Mouse (Mus musculus) T-helper 17 cell (primary cell): ENCODE measurements around the gene Hist1h1b.

Experiments used
- in situ Hi-C, 2 experiments: fragments of 300-600 bp; cut with MboI, MseI; formaldehyde crosslinking; loops; 1 replicate in 1 of 2; 2 replicates in 1 of 2; pipeline ENCODE4 v1.15.1; 2025; ENCODE audit warnings: high pct_unique_total_duplicates in 2 of 2

Hist1h1b gene

DNA sequence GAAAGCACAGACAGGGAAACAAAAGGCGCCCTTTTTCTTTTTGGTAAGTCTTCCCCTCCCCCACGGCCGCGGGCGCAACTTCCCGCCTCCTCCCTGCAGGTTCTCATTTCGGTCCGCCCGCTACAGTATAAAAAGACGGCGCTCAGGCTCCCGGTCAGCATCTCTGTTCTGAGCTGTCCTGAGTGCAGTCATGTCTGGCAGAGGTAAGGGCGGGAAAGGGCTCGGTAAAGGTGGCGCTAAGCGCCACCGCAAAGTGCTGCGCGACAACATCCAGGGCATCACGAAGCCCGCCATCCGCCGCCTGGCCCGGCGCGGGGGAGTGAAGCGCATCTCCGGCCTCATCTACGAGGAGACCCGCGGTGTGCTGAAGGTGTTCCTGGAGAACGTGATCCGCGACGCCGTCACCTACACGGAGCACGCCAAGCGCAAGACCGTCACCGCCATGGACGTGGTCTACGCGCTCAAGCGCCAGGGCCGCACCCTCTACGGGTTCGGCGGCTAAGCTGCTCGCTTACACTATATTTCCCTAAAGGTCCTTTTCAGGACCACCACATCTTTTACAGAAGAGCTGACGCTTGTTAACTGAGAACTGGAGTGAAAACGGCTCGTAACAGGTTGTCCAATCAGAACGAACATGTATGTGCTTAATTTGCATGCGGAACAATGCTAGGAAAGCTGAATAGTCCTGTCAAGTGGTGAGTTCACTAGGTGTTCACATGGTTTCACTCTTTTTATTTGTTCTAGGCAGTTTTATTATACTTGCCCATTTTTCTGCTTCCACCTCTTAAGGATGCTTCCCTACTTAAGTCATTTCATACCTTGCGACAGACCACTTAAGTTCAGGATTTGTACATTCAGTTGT lies 45.3 kb downstream of the Hist1h1b start, which contains the start of gene Hist1h4j:
Gene Hist1h4j (plus strand): TSS at position 159 of the 862 bp plus-strand sequence.
- in situ Hi-C loops: loop anchor here (5.0 to 25.0 kb wide), 4 partner anchors 100 to 548 kb away; partner anchors contain the start of genes Hist1h2ap (in 1 of the 2), Hist1h2br (in 1 of the 2), Hist1h4n (in 1 of the 2) and Trim27 (in 1 of the 2)

DNA sequence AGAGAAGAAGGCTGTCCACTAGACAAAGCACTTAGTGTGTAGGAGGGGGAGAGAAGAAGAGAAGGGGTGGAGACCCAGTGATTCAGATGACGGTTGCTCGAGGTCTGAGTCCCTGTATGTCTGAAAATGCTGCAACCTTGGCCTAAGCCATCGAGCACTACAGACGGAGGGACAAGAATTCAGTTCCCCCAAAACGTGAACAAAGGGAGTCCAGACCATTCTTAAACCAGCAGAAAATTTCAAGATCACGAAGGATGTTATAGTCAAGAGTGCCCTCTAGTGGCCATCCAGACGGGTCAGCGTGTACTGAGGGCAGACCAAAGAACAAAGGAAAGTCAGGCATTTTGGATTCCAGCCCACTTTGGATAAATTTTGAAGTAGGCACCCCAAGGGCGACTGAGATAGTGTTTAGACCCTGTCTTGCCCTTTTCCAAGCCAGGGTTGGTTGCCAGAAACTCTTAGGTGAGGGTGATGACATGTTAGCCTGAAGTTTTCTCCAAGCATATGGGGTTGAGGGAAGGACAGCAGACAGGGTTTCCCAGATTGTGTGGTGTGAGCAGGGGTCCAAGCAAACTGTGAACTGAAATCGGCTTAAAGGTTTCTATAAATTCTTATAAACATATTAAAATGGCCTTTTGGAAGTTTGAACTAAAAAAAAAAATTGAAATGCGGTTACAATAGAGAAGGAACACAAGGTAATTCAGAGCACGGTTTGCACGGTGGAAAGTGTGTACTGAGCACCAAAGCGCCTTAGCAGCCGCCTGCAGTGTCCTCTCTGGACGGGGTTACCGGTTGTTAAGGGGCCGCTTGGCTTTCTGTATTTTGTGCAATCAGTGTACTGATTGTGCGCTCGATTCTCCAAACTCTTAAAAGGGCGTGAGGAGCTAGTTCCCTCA lies 46.2 kb downstream of the Hist1h1b start:
- in situ Hi-C loops: loop anchor here (5.0 to 25.0 kb wide), 4 partner anchors 101 to 547 kb away; partner anchors contain the start of genes Hist1h2ap (in 1 of the 2), Hist1h2br (in 1 of the 2), Hist1h4n (in 1 of the 2) and Trim27 (in 1 of the 2)

DNA sequence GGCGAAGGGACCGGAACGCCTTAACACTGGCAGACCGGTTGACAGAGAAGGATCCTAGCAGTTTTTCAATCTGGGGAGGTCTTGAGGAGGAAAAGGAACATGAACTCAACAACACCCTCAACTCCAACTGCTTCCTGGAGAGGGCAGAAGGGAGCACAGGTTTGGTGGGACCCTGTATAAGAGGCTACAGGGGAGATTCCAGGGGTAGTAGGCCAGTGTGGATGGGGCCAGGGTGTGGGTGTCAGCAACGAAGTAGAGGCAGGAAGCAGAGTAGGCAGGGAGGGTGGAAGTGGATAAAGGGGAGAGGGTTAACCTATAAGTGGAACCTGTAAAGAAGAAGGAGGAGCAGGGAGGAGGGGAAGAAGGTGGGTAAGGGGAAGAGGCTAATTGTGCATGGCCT lies 47.0 kb downstream of the Hist1h1b start:
- in situ Hi-C loops: loop anchor here (5.0 to 25.0 kb wide), 4 partner anchors 101 to 546 kb away; partner anchors contain the start of genes Hist1h2ap (in 1 of the 2), Hist1h2br (in 1 of the 2), Hist1h4n (in 1 of the 2) and Trim27 (in 1 of the 2)
